Mouse (Mus musculus): ENCODE data around the gene Slc39a5. TPM values are rescaled to one million over a fixed set of nuclear protein-coding genes. Genes with fewer than 3 reads are reported as not detected.

Gene Slc39a5
- polyA plus RNA-seq, 1 experiment = 301 TPM

DNA sequence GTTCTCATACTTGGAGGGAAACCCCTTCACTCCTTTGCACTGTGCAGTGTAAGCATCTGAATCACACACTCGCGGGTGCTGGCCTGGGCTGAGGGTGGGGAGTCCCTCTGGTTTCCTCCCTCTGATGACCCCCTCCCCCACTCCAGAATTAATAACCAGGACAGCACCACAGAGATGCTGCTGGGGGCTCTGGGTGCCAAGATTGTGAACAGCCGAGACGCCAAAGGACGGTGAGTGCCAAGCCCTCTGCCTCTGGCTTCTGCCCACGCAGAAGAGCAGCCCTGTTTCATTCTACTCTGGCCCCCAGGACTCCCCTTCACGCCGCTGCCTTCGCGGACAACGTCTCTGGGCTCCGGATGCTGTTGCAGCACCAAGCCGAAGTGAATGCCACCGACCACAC, 12.1 kb downstream of the Slc39a5 start:
- Histone ChIP-seq H3K27me3 (ENCODE audit: control insufficient read depth, insufficient read depth, low read length) (no peaks in the 10 kb centered on the region), H3K4me1 (ENCODE audit: control insufficient read depth, insufficient read depth, insufficient read length, low read length) (no peaks in the 10 kb centered on the region), H3K4me3 (ENCODE audit: low read depth, low read length) (no peak overlapping the region), H3K27ac (ENCODE audit: insufficient read depth, low read depth, low read length) (no peak overlapping the region), H3K36me3 (ENCODE audit: control insufficient read depth, insufficient read depth, low read length) (peaks cover 72% of the 10 kb centered on the region)
- TF ChIP-seq POLR2A (IDR thresholded peaks at IDR 0.05; ENCODE audit: low read depth, low read length) = no peak
- no peak for TF ChIP-seq CTCF (IDR thresholded peaks at IDR 0.05; ENCODE audit: extremely low read depth, insufficient read length, insufficient replicate concordance, low read depth, low read length)
- WGBS = 91% methylated on average over 14 of the region's 14 CpGs

DNA sequence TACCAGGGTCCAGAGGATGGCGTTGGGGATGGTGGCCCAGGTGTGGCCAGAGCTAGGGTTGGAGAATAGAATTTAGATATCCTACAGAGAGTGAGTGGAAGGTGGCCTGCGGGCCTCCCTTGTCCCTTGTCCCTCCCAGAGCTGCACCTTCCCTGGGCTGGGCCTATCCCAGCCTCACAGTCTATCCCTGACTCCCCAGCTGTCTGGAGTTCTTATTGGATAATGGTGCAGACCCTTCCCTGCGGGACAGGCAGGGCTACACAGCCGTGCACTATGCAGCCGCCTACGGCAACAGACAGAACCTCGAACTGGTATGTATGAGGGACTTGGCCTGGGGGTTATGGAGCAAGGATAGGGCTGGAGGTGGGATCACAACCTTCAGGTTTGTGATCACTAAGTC, 15.1 kb downstream of the Slc39a5 start:
- WGBS = 92% methylated on average over 7 of the region's 7 CpGs
- TF ChIP-seq CTCF (IDR thresholded peaks at IDR 0.05; ENCODE audit: extremely low read depth, insufficient read length, insufficient replicate concordance, low read depth, low read length) (no peak), POLR2A (IDR thresholded peaks at IDR 0.05; ENCODE audit: low read depth, low read length) (no peak)
- Histone ChIP-seq H3K27ac (ENCODE audit: insufficient read depth, low read depth, low read length) (no peak overlapping the region), H3K4me3 (ENCODE audit: low read depth, low read length) (no peak overlapping the region), H3K27me3 (ENCODE audit: control insufficient read depth, insufficient read depth, low read length) (no peaks in the 10 kb centered on the region), H3K36me3 (ENCODE audit: control insufficient read depth, insufficient read depth, low read length) (peaks cover 80% of the 10 kb centered on the region), H3K4me1 (ENCODE audit: control insufficient read depth, insufficient read depth, insufficient read length, low read length) (no peaks in the 10 kb centered on the region)

DNA sequence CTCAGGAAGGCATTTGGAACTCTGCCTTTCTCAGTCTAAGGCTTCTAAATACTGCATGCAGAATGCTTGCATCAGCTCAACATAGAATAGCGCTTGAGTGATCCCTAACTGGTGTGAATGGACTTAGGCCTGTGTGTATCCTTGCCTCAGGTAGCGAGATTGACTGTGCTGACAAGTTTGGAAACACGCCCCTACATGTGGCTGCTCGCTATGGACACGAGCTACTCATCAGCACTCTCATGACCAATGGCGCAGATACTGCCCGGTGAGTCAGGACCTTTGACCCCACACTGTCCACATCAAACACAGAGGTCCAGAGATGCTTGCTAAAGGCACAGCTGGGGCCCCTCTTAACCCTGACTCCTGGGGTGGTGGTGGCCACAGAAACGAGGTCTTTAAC, 18.5 kb downstream of the Slc39a5 start:
- H3K36me3 ChIP-seq (ENCODE audit: control insufficient read depth, insufficient read depth, low read length) = peaks cover 48% of the 10 kb centered on the region
- no peak overlapping the region for H3K4me3 ChIP-seq (ENCODE audit: low read depth, low read length)
- WGBS = 84% methylated on average over 8 of the region's 8 CpGs
- TF ChIP-seq POLR2A (IDR thresholded peaks at IDR 0.05; ENCODE audit: low read depth, low read length) = no peak
- no peak for TF ChIP-seq CTCF (IDR thresholded peaks at IDR 0.05; ENCODE audit: extremely low read depth, insufficient read length, insufficient replicate concordance, low read depth, low read length)
- no peaks in the 10 kb centered on the region for H3K27me3 ChIP-seq (ENCODE audit: control insufficient read depth, insufficient read depth, low read length)
- H3K27ac ChIP-seq (ENCODE audit: insufficient read depth, low read depth, low read length) = no peak overlapping the region
- peaks cover 7% of the 10 kb centered on the region; the same call in 1 of the 2 replicates for H3K4me1 ChIP-seq (ENCODE audit: control insufficient read depth, insufficient read depth, insufficient read length, low read length)

DNA sequence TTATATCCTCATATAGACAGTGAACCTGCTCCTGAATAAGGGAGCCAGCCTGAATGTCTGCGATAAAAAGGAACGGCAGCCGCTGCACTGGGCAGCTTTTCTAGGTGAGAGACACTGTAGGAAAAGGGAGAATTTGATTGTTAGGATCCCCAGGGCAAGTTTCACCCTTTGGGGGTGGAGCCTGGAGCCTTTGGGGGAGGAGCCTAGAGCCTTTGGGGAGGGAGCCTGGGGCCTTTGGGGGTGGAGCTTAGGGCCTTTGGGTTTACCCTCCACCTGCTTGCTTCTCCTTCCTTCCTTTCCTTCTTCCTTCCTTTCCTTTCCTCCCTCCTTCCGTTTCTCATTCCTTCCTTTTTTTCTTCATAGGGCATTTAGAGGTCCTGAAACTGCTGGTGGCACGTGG, 20.5 kb downstream of the Slc39a5 start:
- Histone ChIP-seq H3K27me3 (ENCODE audit: control insufficient read depth, insufficient read depth, low read length) (no peaks in the 10 kb centered on the region), H3K4me3 (ENCODE audit: low read depth, low read length) (no peak overlapping the region), H3K4me1 (ENCODE audit: control insufficient read depth, insufficient read depth, insufficient read length, low read length) (peaks cover 11% of the 10 kb centered on the region; the same call in 1 of the 2 replicates), H3K36me3 (ENCODE audit: control insufficient read depth, insufficient read depth, low read length) (peaks cover 33% of the 10 kb centered on the region), H3K27ac (ENCODE audit: insufficient read depth, low read depth, low read length) (no peak overlapping the region)
- WGBS = 65% methylated on average over 5 of the region's 5 CpGs
- no peak for TF ChIP-seq CTCF (IDR thresholded peaks at IDR 0.05; ENCODE audit: extremely low read depth, insufficient read length, insufficient replicate concordance, low read depth, low read length)
- no peak for TF ChIP-seq POLR2A (IDR thresholded peaks at IDR 0.05; ENCODE audit: low read depth, low read length)

DNA sequence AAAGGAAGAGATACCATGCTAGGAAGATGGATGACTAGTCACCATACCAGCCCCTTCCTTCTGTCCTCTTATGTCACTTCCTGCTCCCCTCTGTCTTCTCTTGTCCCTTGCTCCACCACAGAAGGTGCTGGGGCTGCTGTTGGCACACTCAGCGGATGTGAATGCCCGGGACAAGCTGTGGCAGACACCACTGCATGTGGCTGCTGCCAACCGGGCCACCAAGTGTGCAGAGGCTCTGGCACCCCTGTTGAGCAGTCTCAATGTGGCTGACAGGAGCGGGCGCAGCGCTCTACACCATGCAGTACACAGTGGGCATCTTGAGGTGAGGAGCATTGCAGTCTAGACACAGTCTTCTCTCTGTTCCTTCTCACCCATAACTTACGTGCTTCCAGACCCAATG, 21.8 kb downstream of the Slc39a5 start:
- H3K27ac ChIP-seq (ENCODE audit: insufficient read depth, low read depth, low read length) = no peak overlapping the region
- peaks cover 11% of the 10 kb centered on the region; the same call in 1 of the 2 replicates for H3K4me1 ChIP-seq (ENCODE audit: control insufficient read depth, insufficient read depth, insufficient read length, low read length)
- no peak overlapping the region for H3K4me3 ChIP-seq (ENCODE audit: low read depth, low read length)
- H3K36me3 ChIP-seq (ENCODE audit: control insufficient read depth, insufficient read depth, low read length) = peaks cover 28% of the 10 kb centered on the region
- H3K27me3 ChIP-seq (ENCODE audit: control insufficient read depth, insufficient read depth, low read length) = no peaks in the 10 kb centered on the region
- 87% methylated on average over 7 of the region's 7 CpGs for whole genome bisulfite sequencing
- TF ChIP-seq CTCF (IDR thresholded peaks at IDR 0.05; ENCODE audit: extremely low read depth, insufficient read length, insufficient replicate concordance, low read depth, low read length) (no peak), POLR2A (IDR thresholded peaks at IDR 0.05; ENCODE audit: low read depth, low read length) (no peak)

DNA sequence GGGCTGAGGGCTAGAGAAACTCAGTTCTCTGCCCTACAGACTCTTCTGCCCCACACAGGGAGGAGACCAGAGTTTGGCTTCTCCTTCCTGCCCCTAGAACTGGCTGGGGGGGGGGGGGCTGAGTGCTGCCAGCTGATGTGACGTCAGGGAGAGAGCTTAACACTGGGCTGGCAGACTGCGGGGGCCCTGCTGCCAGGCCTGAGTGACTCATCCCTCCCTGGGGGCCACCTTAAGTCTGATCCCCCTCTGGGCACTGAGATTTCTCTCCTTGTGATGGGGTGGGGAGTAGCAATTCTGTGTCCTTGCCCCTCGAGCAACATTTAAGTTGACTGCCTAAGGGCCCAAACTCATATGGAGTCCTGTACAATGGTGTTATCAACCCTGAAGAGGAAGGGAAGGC, 22.6 kb downstream of the Slc39a5 start:
- Histone ChIP-seq H3K4me1 (ENCODE audit: control insufficient read depth, insufficient read depth, insufficient read length, low read length) (peaks cover 11% of the 10 kb centered on the region; the same call in 1 of the 2 replicates), H3K27ac (ENCODE audit: insufficient read depth, low read depth, low read length) (no peak overlapping the region), H3K27me3 (ENCODE audit: control insufficient read depth, insufficient read depth, low read length) (no peaks in the 10 kb centered on the region), H3K36me3 (ENCODE audit: control insufficient read depth, insufficient read depth, low read length) (peaks cover 21% of the 10 kb centered on the region), H3K4me3 (ENCODE audit: low read depth, low read length) (no peak overlapping the region)
- TF ChIP-seq POLR2A (IDR thresholded peaks at IDR 0.05; ENCODE audit: low read depth, low read length) = no peak
- TF ChIP-seq CTCF (IDR thresholded peaks at IDR 0.05; ENCODE audit: extremely low read depth, insufficient read length, insufficient replicate concordance, low read depth, low read length) = no peak
- WGBS = 87% methylated on average over 3 of the region's 3 CpGs

DNA sequence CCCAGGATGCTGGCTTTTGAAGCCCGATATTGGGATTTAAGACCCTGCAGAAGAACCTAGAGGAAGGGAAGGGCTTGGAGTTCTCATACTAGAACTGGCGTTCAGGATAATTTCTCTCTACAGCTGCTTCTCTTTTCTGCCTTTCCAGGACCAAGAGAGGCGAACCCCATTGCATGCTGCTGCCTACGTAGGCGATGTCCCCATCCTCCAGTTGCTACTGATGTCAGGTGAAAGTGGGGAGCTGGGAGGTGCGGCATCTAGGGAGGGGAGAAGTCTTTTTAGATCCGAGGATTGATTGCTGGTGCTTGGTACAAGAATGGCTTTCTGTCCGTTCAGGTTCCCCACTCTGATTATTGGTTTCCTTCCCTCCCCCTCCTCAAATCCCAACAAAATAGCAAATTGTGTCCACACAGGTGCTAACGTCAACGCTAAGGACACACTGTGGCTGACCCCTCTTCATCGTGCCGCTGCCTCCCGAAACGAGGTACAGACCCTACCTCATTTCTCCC, 23.0 kb downstream of the Slc39a5 start:
- no peak overlapping the region for H3K27ac ChIP-seq (ENCODE audit: insufficient read depth, low read depth, low read length)
- H3K27me3 ChIP-seq (ENCODE audit: control insufficient read depth, insufficient read depth, low read length) = no peaks in the 10 kb centered on the region
- 66% methylated on average over 14 of the region's 14 CpGs for WGBS
- peaks cover 11% of the 10 kb centered on the region; the same call in 1 of the 2 replicates for H3K4me1 ChIP-seq (ENCODE audit: control insufficient read depth, insufficient read depth, insufficient read length, low read length)
- peak overlapping the region; percentile 95 for H3K4me3 ChIP-seq (ENCODE audit: low read depth, low read length)
- no peak for TF ChIP-seq POLR2A (IDR thresholded peaks at IDR 0.05; ENCODE audit: low read depth, low read length)
- TF ChIP-seq CTCF (IDR thresholded peaks at IDR 0.05; ENCODE audit: extremely low read depth, insufficient read length, insufficient replicate concordance, low read depth, low read length) = peak; percentile 5; the same call in 1 of the 2 replicates
- peaks cover 16% of the 10 kb centered on the region for H3K36me3 ChIP-seq (ENCODE audit: control insufficient read depth, insufficient read depth, low read length)
